22 mouse cellular contexts compared by ENCODE assay signal in the genomic region with DNA sequence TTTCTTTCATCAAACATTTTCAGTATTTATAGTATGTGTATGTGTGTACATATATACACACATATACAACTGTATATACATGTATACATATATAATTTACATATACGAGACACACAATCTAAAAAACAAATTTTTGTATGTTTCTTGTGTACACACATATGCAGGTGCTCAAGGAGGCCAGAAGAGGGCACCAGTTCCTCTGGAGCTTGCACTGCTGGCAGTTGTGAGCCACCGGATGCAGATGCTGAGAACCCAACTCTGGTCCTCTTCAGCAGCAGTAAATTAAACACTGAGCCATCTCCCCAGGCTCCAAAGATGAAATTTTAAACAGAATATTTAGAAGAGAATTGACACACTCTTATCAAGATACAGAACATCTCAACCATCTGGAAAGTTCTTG.
DNase-seq lines count a peak whose midpoint lies in the region; ATAC-seq and TF ChIP-seq lines count a peak whose summit lies in the region.
"Had no signal": no experiment of that assay in that cellular context is flagged by ENCODE, and none has a peak within 500 bp of the region (broad histone marks: within the 10 kb centered on the region; RNA-seq: fewer than 3 reads in every experiment).

No protein-coding gene starts in this region.

- ATAC-seq in liver, embryonic 14.5 days (ENCODE audit: insufficient read depth), result no peak
- no peak for ATAC-seq in midbrain, embryonic 11.5 days (ENCODE audit: low FRiP score)
- ATAC-seq: forebrain, postnatal 0 days; inflammation-experienced regulatory T-cells, adult 6 months; midbrain, embryonic 13.5 days had no signal

- H3K4me3 ChIP-seq in cerebellum, adult 2 months (replicated peaks; ENCODE audit: insufficient read depth, low read depth, low read length), result no peak overlapping the region
- H3K4me3 ChIP-seq in liver, embryonic 14.5 days (ENCODE audit: insufficient read depth in 1 of 2, low read depth in 2 of 2, low read length in 2 of 2), result no peak overlapping the region
- H3K4me3 ChIP-seq in midbrain, embryonic 11.5 days (ENCODE audit: low read depth, low read length), result no peak overlapping the region
- H3K4me3 ChIP-seq: heart, embryonic 12.5 days; hindbrain, embryonic 13.5 days; limb, embryonic 13.5 days; midbrain, embryonic 13.5 days; neural tube, embryonic 13.5 days had no signal

- H3K27ac ChIP-seq in cerebellum, adult 2 months (ENCODE audit: insufficient read depth, low read length), result no peak overlapping the region
- H3K27ac ChIP-seq in liver, embryonic 14.5 days, result no peak overlapping the region
- H3K27ac ChIP-seq in midbrain, embryonic 11.5 days (ENCODE audit: low read depth, low read length), result no peak overlapping the region
- H3K27ac ChIP-seq: hindbrain, embryonic 13.5 days; limb, embryonic 13.5 days; midbrain, embryonic 13.5 days; neural tube, embryonic 13.5 days had no signal

- 98% methylated on average over 2 of the region's 2 CpGs for WGBS in cerebellum, adult 2 months
- 80% methylated on average over 2 of the region's 2 CpGs for WGBS in liver, embryonic 14.5 days (ENCODE audit: insufficient replicate concordance)
- whole genome bisulfite sequencing in midbrain, embryonic 11.5 days, result 92% methylated on average over 2 of the region's 2 CpGs

- no peaks in the 10 kb centered on the region for H3K36me3 ChIP-seq in liver, embryonic 14.5 days (replicated peaks; ENCODE audit: control insufficient read depth, insufficient read depth, low read depth)
- H3K36me3 ChIP-seq in splenic B cell, adult 2 months (ENCODE audit: control insufficient read depth, insufficient read depth, low read length, poor library complexity, severe bottlenecking), result no peaks in the 10 kb centered on the region
- no peaks in the 10 kb centered on the region for H3K36me3 ChIP-seq in midbrain, embryonic 11.5 days (ENCODE audit: control insufficient read depth, insufficient read depth, low read length)
- H3K36me3 ChIP-seq: heart, embryonic 12.5 days; hindbrain, embryonic 13.5 days; limb, embryonic 13.5 days; midbrain, embryonic 13.5 days; neural tube, embryonic 13.5 days had no signal

- no peak for TF ChIP-seq EP300 in liver, embryonic 14.5 days (IDR thresholded peaks at IDR 0.05; ENCODE audit: low read depth)

- TF ChIP-seq CTCF in cerebellum, adult 2 months (IDR thresholded peaks at IDR 0.05; ENCODE audit: borderline replicate concordance, insufficient read depth, low read depth, low read length), result 0 out of 2 replicates have a peak, but pooled peaks have one; percentile 16
- TF ChIP-seq CTCF in liver, embryonic 14.5 days (IDR thresholded peaks at IDR 0.05; ENCODE audit: low read depth), result peak; percentile 35

- no peak overlapping the region for H3K9ac ChIP-seq in liver, embryonic 14.5 days (replicated peaks)
- no peak overlapping the region for H3K9ac ChIP-seq in midbrain, embryonic 11.5 days (ENCODE audit: low read length)
- H3K9ac ChIP-seq: forebrain, postnatal 0 days; heart, embryonic 12.5 days; hindbrain, embryonic 13.5 days; limb, embryonic 13.5 days; lung, embryonic 14.5 days; midbrain, embryonic 13.5 days; neural tube, embryonic 13.5 days had no signal

- no peak for DNase-seq in cerebellum, adult 2 months
- DNase-seq in cerebellum, adult 8-10 months, result no peak
- DNase-seq in liver, embryonic 14.5 days (ENCODE audit: low read depth in 3 of 3, low spot score in 3 of 3), result no peak
- no peak for DNase-seq in liver
- DNase-seq in ES-CJ7 (ENCODE audit: low read depth, low spot score), result peak; percentile 27
- DNase-seq in splenic B cell, adult 2 months (ENCODE audit: low read depth, low spot score), result peak; percentile 2
- DNase-seq in left cerebral cortex, postnatal 4 days, result no peak
- no peak for DNase-seq in midbrain, embryonic 11.5 days (ENCODE audit: low spot score, missing footprints)
- DNase-seq: adrenal gland, postnatal 25 days; cerebellum, adult 11 months; cerebellum, postnatal 25 days; embryo, embryonic 11 days; forebrain, postnatal 0 days; heart, postnatal 14 days; kidney, postnatal 4 days; lung, embryonic 14.5 days had no signal

- no peaks in the 10 kb centered on the region for H3K27me3 ChIP-seq in cerebellum, adult 2 months (ENCODE audit: control insufficient read depth, insufficient read depth, low read length)
- H3K27me3 ChIP-seq in liver, embryonic 14.5 days (ENCODE audit: control insufficient read depth, insufficient read depth, low read length), result no peaks in the 10 kb centered on the region
- no peaks in the 10 kb centered on the region for H3K27me3 ChIP-seq in splenic B cell, adult 2 months (ENCODE audit: control insufficient read depth, insufficient read depth, low read length, poor library complexity, severe bottlenecking)
- no peaks in the 10 kb centered on the region for H3K27me3 ChIP-seq in midbrain, embryonic 11.5 days (ENCODE audit: control insufficient read depth, insufficient read depth, low read length)
- H3K27me3 ChIP-seq: heart, embryonic 12.5 days; hindbrain, embryonic 13.5 days; limb, embryonic 13.5 days; midbrain, embryonic 13.5 days; neural tube, embryonic 13.5 days had no signal

- H3K4me1 ChIP-seq in cerebellum, adult 2 months (ENCODE audit: control insufficient read depth, insufficient read depth, low read length), result no peaks in the 10 kb centered on the region
- no peaks in the 10 kb centered on the region for H3K4me1 ChIP-seq in liver, embryonic 14.5 days (replicated peaks; ENCODE audit: control insufficient read depth in 2 of 2, insufficient read depth in 2 of 2, low read length in 1 of 2)
- no peaks in the 10 kb centered on the region for H3K4me1 ChIP-seq in midbrain, embryonic 11.5 days (ENCODE audit: control insufficient read depth, insufficient read depth, low read length)
- H3K4me1 ChIP-seq: heart, embryonic 12.5 days; hindbrain, embryonic 13.5 days; limb, embryonic 13.5 days; midbrain, embryonic 13.5 days; neural tube, embryonic 13.5 days had no signal

- no peak for TF ChIP-seq POLR2A in cerebellum, adult 2 months (IDR thresholded peaks at IDR 0.05; ENCODE audit: borderline replicate concordance, insufficient read depth, low read length)

- intact Hi-C loops in left cerebral cortex, postnatal 4 days (cut with DNase I), result no loop called here

- H3K4me2 ChIP-seq in liver, embryonic 14.5 days (ENCODE audit: low read depth), result no peak overlapping the region
- no peak overlapping the region for H3K4me2 ChIP-seq in midbrain, embryonic 11.5 days
- H3K4me2 ChIP-seq: heart, embryonic 12.5 days; hindbrain, embryonic 13.5 days; limb, embryonic 13.5 days; lung, embryonic 14.5 days; midbrain, embryonic 13.5 days; neural tube, embryonic 13.5 days had no signal

- H3K9me3 ChIP-seq in liver, embryonic 14.5 days (ENCODE audit: control insufficient read depth, low read length), result no peaks in the 10 kb centered on the region
- no peaks in the 10 kb centered on the region for H3K9me3 ChIP-seq in midbrain, embryonic 11.5 days (ENCODE audit: control insufficient read depth, low read length)
- H3K9me3 ChIP-seq: heart, embryonic 12.5 days; hindbrain, embryonic 13.5 days; limb, embryonic 13.5 days; midbrain, embryonic 13.5 days; neural tube, embryonic 13.5 days had no signal

Comparison
In these comparisons a context has a peak if more than half of its experiments do, and no peak if none do; other contexts are left out.
1. DNase-seq: peak in ES-CJ7 (single experiment) and splenic B cell, adult 2 months (single experiment); none in cerebellum, adult 2 months (0 of 2), cerebellum, adult 8-10 months (single experiment), liver, embryonic 14.5 days (0 of 3), liver (single experiment), left cerebral cortex, postnatal 4 days (single experiment) and midbrain, embryonic 11.5 days (single experiment).